Comparison of ENCODE assay signal across 7 mouse cellular contexts in genomic region chr14:73238498-73239250, GRCm38 (mm10). TPM values are rescaled to one million over a fixed set of nuclear protein-coding genes. Genes with fewer than 3 reads are reported as not detected.
A peak's percentile ranks its signal among the peaks of the same experiment; 100 is the strongest.
DNase-seq lines count a peak whose midpoint lies in the region; ATAC-seq and TF ChIP-seq lines count a peak whose summit lies in the region.

No protein-coding gene starts in this region.

- H3K27ac ChIP-seq in embryonic facial prominence, embryonic 12.5 days: peak overlapping the region; percentile 95
- peak overlapping the region; percentile 83 for H3K27ac ChIP-seq in limb, embryonic 11.5 days (replicated peaks; ENCODE audit: low read depth, low read length)
- peak overlapping the region; percentile 94 for H3K27ac ChIP-seq in midbrain, embryonic 10.5 days (replicated peaks)
- peak overlapping the region; percentile 90 for H3K27ac ChIP-seq in stomach, postnatal 0 days (replicated peaks)

- TF ChIP-seq EP300 in stomach, postnatal 0 days (optimal IDR thresholded peaks at IDR 0.05): no peak

- TF ChIP-seq CTCF in stomach, postnatal 0 days (IDR thresholded peaks at IDR 0.05; ENCODE audit: low read depth): no peak

- H3K27me3 ChIP-seq in embryonic facial prominence, embryonic 12.5 days: no peaks in the 10 kb centered on the region
- H3K27me3 ChIP-seq in limb, embryonic 11.5 days (ENCODE audit: control insufficient read depth, insufficient read depth, low read length): no peaks in the 10 kb centered on the region
- H3K27me3 ChIP-seq in midbrain, embryonic 10.5 days (ENCODE audit: low read depth, poor library complexity, severe bottlenecking): no peaks in the 10 kb centered on the region
- H3K27me3 ChIP-seq in stomach, postnatal 0 days (ENCODE audit: control insufficient read depth, insufficient read depth, low read length): no peaks in the 10 kb centered on the region

- H3K4me1 ChIP-seq in embryonic facial prominence, embryonic 12.5 days: peaks cover 10% of the 10 kb centered on the region
- peaks cover 16% of the 10 kb centered on the region; the same call in 1 of the 2 replicates for H3K4me1 ChIP-seq in limb, embryonic 11.5 days (ENCODE audit: control insufficient read depth, insufficient read depth, low read length)
- peaks cover 29% of the 10 kb centered on the region for H3K4me1 ChIP-seq in midbrain, embryonic 10.5 days
- peaks cover 3% of the 10 kb centered on the region for H3K4me1 ChIP-seq in stomach, postnatal 0 days (replicated peaks; ENCODE audit: control insufficient read depth, insufficient read depth)

- DNase-seq in CD4-positive, CD25-positive, alpha-beta regulatory T cell, adult 2 months (ENCODE audit: low read depth, low spot score): peak; percentile 64
- peak; percentile 61 for DNase-seq in Muller cell, postnatal 12 days (ENCODE audit: inconsistent ontology term)
- DNase-seq in heart, postnatal 36 days: peak; percentile 54 to 65
- DNase-seq in limb, embryonic 11.5 days (ENCODE audit: low spot score): peak; percentile 78
- DNase-seq in midbrain, embryonic 10.5 days (ENCODE audit: low spot score): peak; percentile 73
- peak; percentile 65 for DNase-seq in stomach, postnatal 0 days (ENCODE audit: low spot score)

- H3K9me3 ChIP-seq in embryonic facial prominence, embryonic 12.5 days: no peaks in the 10 kb centered on the region
- no peaks in the 10 kb centered on the region for H3K9me3 ChIP-seq in limb, embryonic 11.5 days (ENCODE audit: control insufficient read depth, low read length)
- no peaks in the 10 kb centered on the region for H3K9me3 ChIP-seq in midbrain, embryonic 10.5 days (replicated peaks)
- no peaks in the 10 kb centered on the region for H3K9me3 ChIP-seq in stomach, postnatal 0 days (ENCODE audit: control insufficient read depth, low read length)

- H3K4me3 ChIP-seq in embryonic facial prominence, embryonic 12.5 days: peak overlapping the region; percentile 62
- peak overlapping the region; percentile 46 for H3K4me3 ChIP-seq in limb, embryonic 11.5 days (ENCODE audit: low read depth, low read length)
- peak overlapping the region; percentile 66 for H3K4me3 ChIP-seq in midbrain, embryonic 10.5 days
- peak overlapping the region; percentile 54 for H3K4me3 ChIP-seq in stomach, postnatal 0 days (ENCODE audit: low read depth, low read length)

- H3K4me2 ChIP-seq in embryonic facial prominence, embryonic 12.5 days (replicated peaks): peak overlapping the region; percentile 51
- peak overlapping the region; percentile 35 for H3K4me2 ChIP-seq in limb, embryonic 11.5 days (ENCODE audit: low read depth, severe bottlenecking)
- H3K4me2 ChIP-seq in stomach, postnatal 0 days (replicated peaks; ENCODE audit: low read depth): peak overlapping the region; percentile 63

- peaks cover 5% of the 10 kb centered on the region; the same call in 1 of the 2 replicates for H3K36me3 ChIP-seq in embryonic facial prominence, embryonic 12.5 days
- H3K36me3 ChIP-seq in limb, embryonic 11.5 days (ENCODE audit: control insufficient read depth, insufficient read depth, low read length): no peaks in the 10 kb centered on the region
- peaks cover 24% of the 10 kb centered on the region for H3K36me3 ChIP-seq in midbrain, embryonic 10.5 days
- no peaks in the 10 kb centered on the region for H3K36me3 ChIP-seq in stomach, postnatal 0 days (ENCODE audit: control insufficient read depth, insufficient read depth, low read length)

- H3K9ac ChIP-seq in embryonic facial prominence, embryonic 12.5 days: peak overlapping the region; percentile 70
- H3K9ac ChIP-seq in limb, embryonic 11.5 days (ENCODE audit: low read length): peak overlapping the region; percentile 81
- H3K9ac ChIP-seq in stomach, postnatal 0 days (ENCODE audit: low read length): peak overlapping the region; percentile 70

- peak; percentile 79; the same call in 1 of the 2 replicates for ATAC-seq in embryonic facial prominence, embryonic 12.5 days (ENCODE audit: insufficient number of reproducible peaks, insufficient read depth, low FRiP score, low TSS enrichment)
- ATAC-seq in limb, embryonic 11.5 days (ENCODE audit: insufficient number of reproducible peaks, low FRiP score, low TSS enrichment, low read depth): 0 out of 2 replicates have a peak, but pooled peaks have one; percentile 53
- ATAC-seq in stomach, postnatal 0 days (ENCODE audit: low FRiP score, low TSS enrichment): peak; percentile 85

- intact Hi-C loops in heart, postnatal 36 days (cut with DNase I): loop anchor here (1.0 to 5.0 kb wide), 4 partner anchors 36 to 149 kb away; partner anchors contain the start of gene Itm2b

- under 1% methylated on average over 20 of the region's 20 CpGs for WGBS in embryonic facial prominence, embryonic 12.5 days
- under 1% methylated on average over 20 of the region's 20 CpGs for WGBS in limb, embryonic 11.5 days
- under 1% methylated on average over 20 of the region's 20 CpGs for WGBS in midbrain, embryonic 10.5 days
- under 1% methylated on average over 20 of the region's 20 CpGs for WGBS in stomach, postnatal 0 days

RNA-seq across cellular contexts. Expression of gene Lpar6, which starts 1.0 kb away (rescaled TPM):
- 15.8 and 16.2 TPM in 2 replicates for polyA plus RNA-seq in embryonic facial prominence, embryonic 12.5 days (2016; fragmentation: Nextera tagmentation; extraction: Ambion mirVana)
- total RNA-seq in heart, postnatal 36 days (2021): 1 to 10 TPM; 2.4 to 4.6 TPM
- 21.2 and 21.7 TPM in 2 replicates for polyA plus RNA-seq in limb, embryonic 11.5 days (2014; fragmentation: Nextera tagmentation; extraction: Ambion mirVana)
- polyA plus RNA-seq in midbrain, embryonic 10.5 days (2016; fragmentation: Nextera tagmentation; extraction: Ambion mirVana): 14.9 and 15.7 TPM in 2 replicates
- 12.2 and 12.4 TPM in 2 replicates for polyA plus RNA-seq in stomach, postnatal 0 days (2015; fragmentation: Nextera tagmentation; extraction: Ambion mirVana)

Comparison
In these comparisons a context has a peak if more than half of its experiments do, and no peak if none do; other contexts are left out.
1. Peak in every context shown above with its lines: DNase-seq, ATAC-seq, H3K4me3 ChIP-seq and H3K27ac ChIP-seq.